Mouse (Mus musculus): Measurements from ENCODE around the gene Gins2.

- TF ChIP-seq POLR2A (IDR thresholded peaks at IDR 0.05; ENCODE audit: control insufficient read depth, low read depth, low read length): no peak
- TF ChIP-seq CTCF (IDR thresholded peaks at IDR 0.05; ENCODE audit: control insufficient read depth, insufficient read depth, insufficient replicate concordance, low read depth, low read length): no peak
These were observed 16.6 kb downstream of the Gins2 start for GRCm38 (mm10) chr8:120572534-120572933.

All from testis, adult 2 months (tissue).